Mouse (Mus musculus) cerebellum, adult 2 months (tissue): Measurements from ENCODE around the gene Rnf157.

Source experiments
- CTCF ChIP-seq: fragments of 200-500 bp; IDR thresholded peaks from 2 replicates; pipeline ENCODE4 v1.5.1; 2011; ENCODE audit warnings: low read depth, mild to moderate bottlenecking, control low read depth, low read length, moderate library complexity, borderline replicate concordance; ENCODE audit not compliant: insufficient read depth
- POLR2A ChIP-seq: fragments of 200-500 bp; IDR thresholded peaks from 2 replicates; pipeline ENCODE4 v1.6.1; 2011; ENCODE audit warnings: low read length, control low read depth, borderline replicate concordance; ENCODE audit not compliant: insufficient read depth

DNA sequence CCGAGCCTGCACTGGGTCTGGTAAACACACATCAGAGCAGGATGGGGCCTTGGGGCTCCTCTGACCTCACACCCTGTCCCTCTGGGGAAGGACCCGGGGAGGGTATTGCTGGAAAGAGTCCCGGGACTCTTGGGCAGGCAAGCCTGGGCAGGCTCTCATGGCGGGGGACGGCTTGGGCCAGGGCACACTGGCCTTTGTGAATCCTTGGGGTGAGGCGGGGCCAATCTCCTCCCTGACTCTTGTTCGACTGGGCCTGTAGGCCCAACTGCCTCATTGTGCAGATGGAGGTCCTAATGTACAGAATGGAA lies 82.7 kb downstream of the Rnf157 start:
- TF ChIP-seq POLR2A (no peak), CTCF (no peak)
